Mouse (Mus musculus) megakaryocyte, embryonic 14.5 days (primary cell): ENCODE data around the gene 4930519P11Rik.

Experiments used
- FLI1 ChIP-seq: IDR thresholded peaks from 2 replicates; pipeline ENCODE4 v1.6.1; 2012; ENCODE audit warnings: low read length, inconsistent platforms, mixed read lengths
- GATA1 ChIP-seq: IDR thresholded peaks from 3 replicates; pipeline ENCODE4 v1.6.1; 2012; ENCODE audit warnings: mixed read lengths, low read length, inconsistent platforms, borderline replicate concordance

DNA sequence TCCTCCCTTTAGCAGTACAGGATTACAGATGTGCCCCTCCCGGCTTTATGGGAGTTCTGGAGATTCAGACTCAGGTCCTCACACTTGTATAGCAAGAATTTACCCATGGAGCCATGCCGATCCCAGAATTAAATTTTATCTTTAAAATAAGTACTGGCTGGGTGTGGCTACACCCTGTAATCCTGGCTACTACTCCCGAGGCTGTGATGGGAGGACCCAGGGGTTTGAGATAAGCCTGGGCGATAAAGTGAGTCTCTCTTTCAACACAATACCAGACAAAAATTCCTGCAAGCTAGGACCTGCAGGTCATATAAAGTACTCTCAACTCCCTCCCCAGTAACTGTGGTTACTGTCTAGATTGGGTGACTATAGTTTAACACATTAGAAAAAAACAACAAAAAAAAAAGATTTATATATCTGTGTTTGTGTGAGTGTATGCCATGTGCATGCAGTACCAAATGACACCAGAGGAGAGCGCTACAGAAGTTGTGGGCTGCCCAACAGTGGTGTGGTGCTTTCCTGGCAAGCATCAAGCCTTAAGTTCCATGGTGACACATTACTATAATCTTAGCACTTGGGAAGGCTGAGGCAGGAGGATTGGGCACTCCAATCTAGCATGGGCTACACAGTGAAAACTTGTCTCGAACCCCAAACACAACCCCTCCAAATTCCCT, 29.6 kb upstream of the 4930519P11Rik start:
- TF ChIP-seq GATA1 (no peak), FLI1 (no peak)
